Mouse (Mus musculus) neural tube, embryonic 15.5 days (tissue): Measurements from ENCODE around the gene Smarcb1. TPM values are rescaled to one million over a fixed set of nuclear protein-coding genes. Genes with fewer than 3 reads are reported as not detected.

ENCODE experiments used
- ATAC-seq: fragments of 200-750 bp; cut with Nextera tagmentation; 2 replicates; pipeline ENCODE4 v1.8.0; 2017; ENCODE audit warnings: mild to moderate bottlenecking, moderate TSS enrichment, moderate library complexity; ENCODE audit not compliant: low FRiP score
- H3K27ac ChIP-seq: fragments of 300-500 bp; sonication (generic); replicated peaks from 2 replicates; pipeline ENCODE4 v1.5.1; 2015; ENCODE audit warnings: mild to moderate bottlenecking, inconsistent platforms
- H3K27me3 ChIP-seq: fragments of 300-500 bp; sonication (generic); replicated peaks from 2 replicates; pipeline ENCODE4 v1.6.1; 2015; ENCODE audit warnings: inconsistent platforms
- H3K36me3 ChIP-seq: fragments of 300-500 bp; sonication (generic); 2 replicates; pipeline ENCODE4 v1.6.1; 2015; ENCODE audit warnings: inconsistent platforms
- H3K4me1 ChIP-seq: fragments of 300-500 bp; sonication (generic); 2 replicates; pipeline ENCODE4 v1.6.1; 2015; ENCODE audit warnings: inconsistent platforms
- H3K4me2 ChIP-seq: fragments of 300-500 bp; sonication (generic); 2 replicates; pipeline ENCODE4 v1.6.1; 2015; ENCODE audit warnings: inconsistent platforms, mild to moderate bottlenecking, moderate library complexity
- H3K4me3 ChIP-seq: fragments of 300-500 bp; sonication (generic); replicated peaks from 2 replicates; pipeline ENCODE4 v1.5.1; 2015; ENCODE audit warnings: mild to moderate bottlenecking, inconsistent platforms
- H3K9ac ChIP-seq: fragments of 300-500 bp; sonication (generic); replicated peaks from 2 replicates; pipeline ENCODE4 v1.6.1; 2015; ENCODE audit warnings: mild to moderate bottlenecking, inconsistent platforms
- H3K9me3 ChIP-seq: fragments of 300-500 bp; sonication (generic); replicated peaks from 2 replicates; pipeline ENCODE4 v1.6.1; 2016; ENCODE audit warnings: inconsistent platforms
- WGBS: fragments of 180-500 bp; shearing (Covaris S2); methylation state at CpG from one replicate; pipeline ENCODE4 v1.1.7; 2015; ENCODE audit warnings: mixed read lengths; 5-methylcytosine and 5-hydroxymethylcytosine counted together
- polyA plus RNA-seq: library from polyadenylated mRNA; unstranded; fragments of >200 nt; fragmentation: Nextera tagmentation; extraction: Ambion mirVana; gene quantifications from 2 replicates; pipeline ENCODE4 v1.2.1, GENCODE M21; 2015

Smarcb1 gene
- polyA plus RNA-seq, 1 experiment from 2014 or later, result 243 TPM

- Histone ChIP-seq H3K4me3 (no peak overlapping the region; the same call in 1 of the 2 replicates), H3K27ac (0 out of 2 replicates have a peak overlapping the region, but pooled peaks have one; percentile 18), H3K9me3 (no peaks in the 10 kb centered on the region), H3K36me3 (no peaks in the 10 kb centered on the region), H3K9ac (no peak overlapping the region), H3K27me3 (no peaks in the 10 kb centered on the region), H3K4me2 (peak overlapping the region; percentile 43), H3K4me1 (peaks cover 9% of the 10 kb centered on the region)
- 8% methylated on average over 15 of the region's 15 CpGs for WGBS
- ATAC-seq, result 0 out of 2 replicates have a peak, but pooled peaks have one; percentile 49
Observed at GRCm38 (mm10) chr10:75882433-75883231, 38.8 kb downstream of the Smarcb1 start.

GRCm38 (mm10) chr10:75881578-75882432 is 39.6 kb downstream of the Smarcb1 start:
- Histone ChIP-seq H3K9me3 (no peaks in the 10 kb centered on the region), H3K4me2 (no peak overlapping the region), H3K27ac (no peak overlapping the region), H3K27me3 (no peaks in the 10 kb centered on the region), H3K9ac (no peak overlapping the region), H3K4me3 (no peak overlapping the region), H3K36me3 (no peaks in the 10 kb centered on the region), H3K4me1 (peaks cover 9% of the 10 kb centered on the region)
- 0 out of 2 replicates have a peak, but pooled peaks have one; percentile 17 for ATAC-seq
- 22% methylated on average over 20 of the region's 20 CpGs for whole genome bisulfite sequencing

- no peaks in the 10 kb centered on the region for H3K9me3 ChIP-seq
- H3K4me2 ChIP-seq, result no peak overlapping the region
- no peak overlapping the region for H3K9ac ChIP-seq
- no peaks in the 10 kb centered on the region for H3K27me3 ChIP-seq
- no peaks in the 10 kb centered on the region for H3K36me3 ChIP-seq
- H3K4me3 ChIP-seq, result no peak overlapping the region
- H3K4me1 ChIP-seq, result peaks cover 9% of the 10 kb centered on the region
- H3K27ac ChIP-seq, result no peak overlapping the region
- 59% methylated on average over 6 of the region's 6 CpGs for WGBS
- no peak for ATAC-seq
Observed at GRCm38 (mm10) chr10:75880771-75881577, 40.4 kb downstream of the Smarcb1 start.

- no peak overlapping the region for H3K4me2 ChIP-seq
- WGBS, result 94% methylated on average over 10 of the region's 10 CpGs
- ATAC-seq, result no peak
- no peak overlapping the region for H3K27ac ChIP-seq
- no peaks in the 10 kb centered on the region for H3K27me3 ChIP-seq
- H3K36me3 ChIP-seq, result no peaks in the 10 kb centered on the region
- peaks cover 9% of the 10 kb centered on the region for H3K4me1 ChIP-seq
- no peaks in the 10 kb centered on the region for H3K9me3 ChIP-seq
- H3K9ac ChIP-seq, result no peak overlapping the region
- H3K4me3 ChIP-seq, result no peak overlapping the region
Observed at GRCm38 (mm10) chr10:75880351-75880750, 41.1 kb downstream of the Smarcb1 start.

GRCm38 (mm10) chr10:75878836-75879235 is 42.6 kb downstream of the Smarcb1 start:
- H3K9me3 ChIP-seq, result no peaks in the 10 kb centered on the region
- H3K4me3 ChIP-seq, result no peak overlapping the region
- H3K4me2 ChIP-seq, result no peak overlapping the region
- no peak for ATAC-seq
- no peak overlapping the region for H3K9ac ChIP-seq
- H3K27ac ChIP-seq, result no peak overlapping the region
- H3K4me1 ChIP-seq, result peaks cover 11% of the 10 kb centered on the region
- no peaks in the 10 kb centered on the region for H3K27me3 ChIP-seq
- H3K36me3 ChIP-seq, result no peaks in the 10 kb centered on the region
- 95% methylated on average over 3 of the region's 3 CpGs for WGBS

GRCm38 (mm10) chr10:75873543-75874170 is 47.8 kb downstream of the Smarcb1 start:
- peaks cover 15% of the 10 kb centered on the region for H3K4me1 ChIP-seq
- no peaks in the 10 kb centered on the region for H3K9me3 ChIP-seq
- no peaks in the 10 kb centered on the region for H3K27me3 ChIP-seq
- peak overlapping the region; percentile 86 for H3K27ac ChIP-seq
- 11% methylated on average over 10 of the region's 10 CpGs for WGBS
- ATAC-seq, result 0 out of 2 replicates have a peak, but pooled peaks have one; percentile 4
- H3K4me2 ChIP-seq, result peak overlapping the region; percentile 63
- H3K36me3 ChIP-seq, result no peaks in the 10 kb centered on the region
- H3K9ac ChIP-seq, result peak overlapping the region; percentile 42
- peak overlapping the region; percentile 40 for H3K4me3 ChIP-seq

GRCm38 (mm10) chr10:75872915-75873542 is 48.4 kb downstream of the Smarcb1 start:
- peak overlapping the region; percentile 40 for H3K4me3 ChIP-seq
- 1% methylated on average over 11 of the region's 11 CpGs for WGBS

GRCm38 (mm10) chr10:75872025-75872914 is 49.1 kb downstream of the Smarcb1 start:
- Histone ChIP-seq H3K4me1 (peaks cover 15% of the 10 kb centered on the region), H3K36me3 (no peaks in the 10 kb centered on the region), H3K4me2 (peak overlapping the region; percentile 63), H3K27ac (peak overlapping the region; percentile 86), H3K9ac (peak overlapping the region; percentile 48), H3K9me3 (no peaks in the 10 kb centered on the region), H3K27me3 (no peaks in the 10 kb centered on the region), H3K4me3 (peak overlapping the region; percentile 40)
- 38% methylated on average over 10 of the region's 10 CpGs for WGBS
- ATAC-seq, result 0 out of 2 replicates have a peak, but pooled peaks have one; percentile 7

More at GRCm38 (mm10) chr10:75872915-75873542, 48.4 kb downstream of the Smarcb1 start:
- Histone ChIP-seq H3K27me3 (no peaks in the 10 kb centered on the region), H3K36me3 (no peaks in the 10 kb centered on the region), H3K4me1 (peaks cover 15% of the 10 kb centered on the region), H3K4me2 (peak overlapping the region; percentile 63), H3K9me3 (no peaks in the 10 kb centered on the region), H3K9ac (peak overlapping the region; percentile 48), H3K27ac (peak overlapping the region; percentile 86)
- peak; percentile 97 for ATAC-seq

GRCm38 (mm10) chr10:75861587-75861986 is 59.8 kb downstream of the Smarcb1 start:
- 64% methylated on average over 5 of the region's 5 CpGs for WGBS
- no peak overlapping the region for H3K27ac ChIP-seq
- peaks cover 30% of the 10 kb centered on the region for H3K4me1 ChIP-seq
- no peak overlapping the region for H3K4me2 ChIP-seq
- H3K9ac ChIP-seq, result no peak overlapping the region
- H3K9me3 ChIP-seq, result no peaks in the 10 kb centered on the region
- no peak for ATAC-seq
- H3K36me3 ChIP-seq, result peaks cover 8% of the 10 kb centered on the region; the same call in 1 of the 2 replicates
- no peaks in the 10 kb centered on the region for H3K27me3 ChIP-seq
- H3K4me3 ChIP-seq, result no peak overlapping the region

GRCm38 (mm10) chr10:75860746-75861145 is 60.7 kb downstream of the Smarcb1 start:
- H3K9ac ChIP-seq, result no peak overlapping the region
- no peak overlapping the region for H3K4me3 ChIP-seq
- ATAC-seq, result no peak

More at GRCm38 (mm10) chr10:75860746-75861145, 60.7 kb downstream of the Smarcb1 start:
- H3K9me3 ChIP-seq, result no peaks in the 10 kb centered on the region
- H3K4me1 ChIP-seq, result peaks cover 30% of the 10 kb centered on the region
- H3K27ac ChIP-seq, result peak overlapping the region; percentile 97
- 30% methylated on average over 7 of the region's 7 CpGs for WGBS
- peak overlapping the region; percentile 72 for H3K4me2 ChIP-seq
- H3K36me3 ChIP-seq, result peaks cover 8% of the 10 kb centered on the region; the same call in 1 of the 2 replicates
- H3K27me3 ChIP-seq, result no peaks in the 10 kb centered on the region
